Mouse (Mus musculus) CH12.LX (cell line): ENCODE results near the gene Slc6a11.

ENCODE experiments used
- CHD2 ChIP-seq: IDR thresholded peaks from 2 replicates; pipeline ENCODE4 v1.6.1; 2011; ENCODE audit warnings: low read length, improper control_type of control experiment
- CTCF ChIP-seq, 2 experiments: IDR thresholded peaks in 1 of 2; conservative IDR thresholded peaks in 1 of 2; 2 replicates each; pipeline ENCODE4 v1.5.1; 2011 to 2012; ENCODE audit warnings: low read depth in 2 of 2, low read length in 2 of 2, improper control_type of control experiment in 1 of 2, inconsistent platforms in 1 of 2, mild to moderate bottlenecking in 1 of 2, moderate library complexity in 1 of 2
- ELF1 ChIP-seq: IDR thresholded peaks from 2 replicates; pipeline ENCODE4 v1.6.1; 2014; ENCODE audit warnings: low read depth, mild to moderate bottlenecking, inconsistent platforms, low read length, improper control_type of control experiment
- EP300 ChIP-seq: IDR thresholded peaks from 2 replicates; pipeline ENCODE4 v1.6.1; 2011; ENCODE audit warnings: low read length, improper control_type of control experiment
- ETS1 ChIP-seq: conservative IDR thresholded peaks from 2 replicates; pipeline ENCODE4 v1.6.1; 2012; ENCODE audit warnings: low read depth, mild to moderate bottlenecking, inconsistent platforms, low read length, improper control_type of control experiment, moderate library complexity
- HCFC1 ChIP-seq: IDR thresholded peaks from 2 replicates; pipeline ENCODE4 v1.6.1; 2012; ENCODE audit warnings: low read depth, mild to moderate bottlenecking, inconsistent platforms, low read length, improper control_type of control experiment
- MAX ChIP-seq: IDR thresholded peaks from 2 replicates; pipeline ENCODE4 v1.6.1; 2011; ENCODE audit warnings: low read length, improper control_type of control experiment
- MYC ChIP-seq: IDR thresholded peaks from 2 replicates; pipeline ENCODE4 v1.6.1; 2011; ENCODE audit warnings: low read depth, mild to moderate bottlenecking, improper control_type of control experiment, low read length
- NELFE ChIP-seq: IDR thresholded peaks from 2 replicates; pipeline ENCODE4 v1.6.1; 2011; ENCODE audit warnings: low read depth, low read length, improper control_type of control experiment
- POLR2A ChIP-seq: IDR thresholded peaks from 2 replicates; pipeline ENCODE4 v1.6.1; 2011; ENCODE audit warnings: low read depth, mild to moderate bottlenecking, improper control_type of control experiment, low read length
- POLR2AphosphoS2 ChIP-seq: IDR thresholded peaks from 2 replicates; pipeline ENCODE4 v1.6.1; 2011; ENCODE audit warnings: low read depth, low read length, improper control_type of control experiment
- RCOR1 ChIP-seq: conservative IDR thresholded peaks from 2 replicates; pipeline ENCODE4 v1.6.1; 2012; ENCODE audit warnings: low read depth, mild to moderate bottlenecking, inconsistent platforms, low read length, improper control_type of control experiment
- TCF12 ChIP-seq: IDR thresholded peaks from 2 replicates; pipeline ENCODE4 v1.6.1; 2014; ENCODE audit warnings: low read depth, mild to moderate bottlenecking, inconsistent platforms, low read length, improper control_type of control experiment
- ZKSCAN1 ChIP-seq: IDR thresholded peaks from 2 replicates; pipeline ENCODE4 v1.6.1; 2012; ENCODE audit warnings: low read depth, inconsistent platforms, low read length, improper control_type of control experiment, borderline replicate concordance

DNA sequence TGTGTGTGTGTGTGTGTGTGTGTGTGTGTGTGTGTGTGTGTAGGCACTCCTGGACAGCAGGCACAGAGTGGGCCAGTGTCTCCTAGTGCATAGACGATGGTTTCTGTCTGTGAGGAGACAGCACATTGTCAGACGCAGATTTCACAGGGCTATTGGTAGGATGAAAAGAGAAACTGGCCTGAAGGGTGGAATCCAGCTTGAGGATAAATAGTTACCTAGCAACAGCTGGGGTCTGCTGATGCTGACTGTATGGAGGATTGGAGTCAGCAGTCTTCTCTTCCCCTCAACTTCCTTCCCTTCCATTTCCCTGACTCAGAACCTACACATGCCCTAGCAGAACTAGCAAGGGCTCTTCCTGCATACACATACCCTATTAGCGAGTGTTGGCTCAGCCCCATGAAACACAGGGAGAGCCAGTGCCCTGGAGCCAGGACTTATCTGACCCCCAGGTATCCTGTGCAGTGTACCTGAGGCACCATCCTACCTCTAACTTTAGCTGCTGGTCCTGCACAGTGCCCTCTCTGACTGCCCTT is 127.7 kb downstream of the Slc6a11 start:
- TF ChIP-seq HCFC1, result no peak
- TF ChIP-seq CTCF (conservative IDR thresholded peaks at IDR 0.05 in 1 of 2, IDR thresholded peaks at IDR 0.05 in 1 of 2; ENCODE audit: low read depth in 2 of 2, low read length in 2 of 2), result no peak
- no peak for TF ChIP-seq POLR2AphosphoS2
- no peak for TF ChIP-seq NELFE
- no peak for TF ChIP-seq TCF12
- TF ChIP-seq MAX, result no peak
- TF ChIP-seq POLR2A, result no peak
- no peak for TF ChIP-seq ZKSCAN1
- TF ChIP-seq ELF1, result no peak
- no peak for TF ChIP-seq RCOR1
- TF ChIP-seq ETS1, result no peak
- TF ChIP-seq EP300, result no peak
- no peak for TF ChIP-seq MYC
- TF ChIP-seq CHD2, result no peak
